Mouse (Mus musculus): ENCODE results near the gene E130308A19Rik. TPM values are rescaled to one million over a fixed set of nuclear protein-coding genes. Genes with fewer than 3 reads are reported as not detected.
A peak's percentile ranks its signal among the peaks of the same experiment; 100 is the strongest.
"Not testable (repeated sequence)": the region's sequence is repeated elsewhere in the genome, so short reads cannot be mapped to it uniquely, and the experiment has no call there.

Gene E130308A19Rik
- polyA plus RNA-seq, 1 experiment from 2014 or later, result 49.0 TPM

GRCm38 (mm10) chr4:59789015-59789414 is 163.0 kb downstream of the E130308A19Rik start:
- Histone ChIP-seq H3K4me2 (no peak overlapping the region), H3K9me3 (ENCODE audit: control insufficient read depth, low read length) (no peaks in the 10 kb centered on the region), H3K27ac (ENCODE audit: low read depth, low read length) (no peak overlapping the region), H3K4me3 (ENCODE audit: low read depth, low read length) (no peak overlapping the region), H3K9ac (ENCODE audit: low read length) (no peak overlapping the region), H3K36me3 (ENCODE audit: control insufficient read depth, insufficient read depth, low read length) (no peaks in the 10 kb centered on the region), H3K27me3 (ENCODE audit: control insufficient read depth, insufficient read depth, low read length) (no peaks in the 10 kb centered on the region), H3K4me1 (ENCODE audit: control insufficient read depth, insufficient read depth, low read length) (no peaks in the 10 kb centered on the region)
- no peak for ATAC-seq (ENCODE audit: low FRiP score)
- no peak for DNase-seq (ENCODE audit: low spot score, missing footprints)

DNA sequence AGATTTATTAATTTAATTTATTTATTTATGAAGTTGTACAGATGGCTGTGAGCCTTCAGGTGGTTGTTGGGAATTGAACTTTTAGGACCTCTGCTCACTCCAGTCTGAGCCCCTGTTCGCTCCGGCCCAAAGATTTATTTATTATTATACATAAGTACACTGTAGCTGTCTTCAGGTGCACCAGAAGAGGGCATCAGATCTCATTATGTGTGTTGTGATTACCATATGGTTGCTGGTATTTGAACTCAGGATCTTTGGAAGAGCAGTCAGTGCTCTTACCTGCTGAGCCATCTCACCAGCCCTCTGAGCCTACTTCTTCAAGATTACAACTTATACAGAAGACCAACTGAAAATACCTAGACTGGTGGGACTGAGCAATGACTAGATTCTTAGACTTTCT is 167.6 kb downstream of the E130308A19Rik start:
- H3K36me3 ChIP-seq (ENCODE audit: control insufficient read depth, insufficient read depth, low read length); H3K4me3 ChIP-seq (ENCODE audit: low read depth, low read length); H3K4me1 ChIP-seq (ENCODE audit: control insufficient read depth, insufficient read depth, low read length); H3K4me2 ChIP-seq; H3K27ac ChIP-seq (ENCODE audit: low read depth, low read length); H3K9me3 ChIP-seq (ENCODE audit: control insufficient read depth, low read length); ATAC-seq (ENCODE audit: low FRiP score); H3K9ac ChIP-seq (ENCODE audit: low read length); DNase-seq (ENCODE audit: low spot score, missing footprints); H3K27me3 ChIP-seq (ENCODE audit: control insufficient read depth, insufficient read depth, low read length): not testable (repeated sequence)
- 83% methylated on average over 2 of the region's 2 CpGs for WGBS

DNA sequence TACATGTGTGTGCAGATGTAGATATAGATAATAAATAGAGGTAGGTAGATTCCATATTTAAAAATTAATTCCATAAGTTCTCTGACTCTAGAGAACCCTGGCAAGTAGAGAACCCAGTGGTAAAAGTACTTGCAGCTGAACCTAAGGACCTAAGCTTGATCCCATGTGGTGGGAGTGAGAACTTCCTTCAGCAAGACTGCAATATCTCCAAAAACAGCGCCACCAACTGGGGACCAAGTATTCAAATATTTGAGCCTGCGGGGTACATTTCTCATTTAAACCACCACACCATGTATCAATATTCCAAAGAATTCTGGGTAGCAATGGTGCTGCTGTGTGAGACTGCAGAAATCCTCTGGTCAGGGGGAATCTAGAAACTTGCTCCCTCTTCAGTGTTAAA is 168.1 kb downstream of the E130308A19Rik start:
- DNase-seq (ENCODE audit: low spot score, missing footprints), result no peak
- Histone ChIP-seq H3K4me3 (ENCODE audit: low read depth, low read length) (no peak overlapping the region), H3K27me3 (ENCODE audit: control insufficient read depth, insufficient read depth, low read length) (no peaks in the 10 kb centered on the region), H3K27ac (ENCODE audit: low read depth, low read length) (no peak overlapping the region), H3K9ac (ENCODE audit: low read length) (no peak overlapping the region), H3K36me3 (ENCODE audit: control insufficient read depth, insufficient read depth, low read length) (no peaks in the 10 kb centered on the region), H3K4me2 (no peak overlapping the region), H3K4me1 (ENCODE audit: control insufficient read depth, insufficient read depth, low read length) (no peaks in the 10 kb centered on the region), H3K9me3 (ENCODE audit: control insufficient read depth, low read length) (no peaks in the 10 kb centered on the region)
- ATAC-seq (ENCODE audit: low FRiP score), result no peak
- WGBS, result 77% methylated on average over 2 of the region's 2 CpGs

- no peak overlapping the region for H3K27ac ChIP-seq (ENCODE audit: low read depth, low read length)
- H3K4me1 ChIP-seq (ENCODE audit: control insufficient read depth, insufficient read depth, low read length), result no peaks in the 10 kb centered on the region
- no peak overlapping the region for H3K4me3 ChIP-seq (ENCODE audit: low read depth, low read length)
- DNase-seq (ENCODE audit: low spot score, missing footprints) (peak; percentile 51), ATAC-seq (ENCODE audit: low FRiP score) (no peak)
- no peak overlapping the region for H3K4me2 ChIP-seq
- H3K36me3 ChIP-seq (ENCODE audit: control insufficient read depth, insufficient read depth, low read length), result no peaks in the 10 kb centered on the region
- WGBS, result 77% methylated on average over 2 of the region's 2 CpGs
- H3K9me3 ChIP-seq (ENCODE audit: control insufficient read depth, low read length), result no peaks in the 10 kb centered on the region
- H3K9ac ChIP-seq (ENCODE audit: low read length), result no peak overlapping the region
- no peaks in the 10 kb centered on the region for H3K27me3 ChIP-seq (ENCODE audit: control insufficient read depth, insufficient read depth, low read length)
These were observed 169.9 kb downstream of the E130308A19Rik start for GRCm38 (mm10) chr4:59795788-59796455.

DNA sequence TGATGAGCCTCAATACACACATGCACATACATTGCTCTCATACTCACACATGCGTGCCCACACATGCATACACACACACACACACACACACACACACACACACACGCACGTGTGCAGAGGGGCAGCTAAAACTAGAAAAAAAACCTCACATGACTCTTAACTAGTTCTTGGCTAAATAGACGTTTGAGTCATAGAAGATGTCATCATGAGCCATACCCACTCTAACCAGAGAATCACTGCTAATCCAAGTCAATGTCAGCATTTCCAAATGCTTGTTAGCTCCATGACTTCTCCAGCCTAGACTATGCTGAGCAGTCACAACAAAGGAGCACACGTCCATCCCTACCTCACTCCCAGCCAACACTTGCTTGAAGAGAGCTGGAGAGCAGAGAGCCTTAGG is 174.2 kb downstream of the E130308A19Rik start:
- no peak overlapping the region for H3K27ac ChIP-seq (ENCODE audit: low read depth, low read length)
- no peaks in the 10 kb centered on the region for H3K27me3 ChIP-seq (ENCODE audit: control insufficient read depth, insufficient read depth, low read length)
- no peak for ATAC-seq (ENCODE audit: low FRiP score)
- H3K9me3 ChIP-seq (ENCODE audit: control insufficient read depth, low read length), result no peaks in the 10 kb centered on the region
- no peak overlapping the region for H3K4me3 ChIP-seq (ENCODE audit: low read depth, low read length)
- DNase-seq (ENCODE audit: low spot score, missing footprints), result peak; percentile 60
- 84% methylated on average over 5 of the region's 5 CpGs for WGBS
- no peak overlapping the region for H3K9ac ChIP-seq (ENCODE audit: low read length)
- no peaks in the 10 kb centered on the region for H3K36me3 ChIP-seq (ENCODE audit: control insufficient read depth, insufficient read depth, low read length)
- no peak overlapping the region for H3K4me2 ChIP-seq
- H3K4me1 ChIP-seq (ENCODE audit: control insufficient read depth, insufficient read depth, low read length), result no peaks in the 10 kb centered on the region

- Histone ChIP-seq H3K4me2 (no peak within 1 kb of the TSS), H3K9me3 (ENCODE audit: control insufficient read depth, low read length) (no peaks in the 10 kb centered on the region), H3K9ac (ENCODE audit: low read length) (no peak within 1 kb of the TSS), H3K36me3 (ENCODE audit: control insufficient read depth, insufficient read depth, low read length) (no peaks in the 10 kb centered on the region), H3K27me3 (ENCODE audit: control insufficient read depth, insufficient read depth, low read length) (no peaks in the 10 kb centered on the region), H3K4me3 (ENCODE audit: low read depth, low read length) (no peak within 1 kb of the TSS), H3K27ac (ENCODE audit: low read depth, low read length) (no peak within 1 kb of the TSS), H3K4me1 (ENCODE audit: control insufficient read depth, insufficient read depth, low read length) (no peaks in the 10 kb centered on the region)
- DNase-seq (ENCODE audit: low spot score, missing footprints) (no peak), ATAC-seq (ENCODE audit: low FRiP score) (no peak)
These were observed 175.5 kb downstream of the E130308A19Rik start, which contains the start of gene Inip for GRCm38 (mm10) chr4:59801489-59801888. Gene Inip, minus strand, starts transcription at chr4:59801589.

- Histone ChIP-seq H3K4me2 (no peak overlapping the region), H3K4me1 (ENCODE audit: control insufficient read depth, insufficient read depth, low read length) (no peaks in the 10 kb centered on the region), H3K9me3 (ENCODE audit: control insufficient read depth, low read length) (no peaks in the 10 kb centered on the region), H3K27me3 (ENCODE audit: control insufficient read depth, insufficient read depth, low read length) (no peaks in the 10 kb centered on the region), H3K9ac (ENCODE audit: low read length) (no peak overlapping the region), H3K4me3 (ENCODE audit: low read depth, low read length) (no peak overlapping the region), H3K27ac (ENCODE audit: low read depth, low read length) (no peak overlapping the region), H3K36me3 (ENCODE audit: control insufficient read depth, insufficient read depth, low read length) (no peaks in the 10 kb centered on the region)
- WGBS, result 84% methylated on average over 6 of the region's 6 CpGs
- ATAC-seq (ENCODE audit: low FRiP score), result no peak
- DNase-seq (ENCODE audit: low spot score, missing footprints), result no peak
These were observed 176.1 kb downstream of the E130308A19Rik start for GRCm38 (mm10) chr4:59802107-59802506.

- no peaks in the 10 kb centered on the region for H3K9me3 ChIP-seq (ENCODE audit: control insufficient read depth, low read length)
- H3K27ac ChIP-seq (ENCODE audit: low read depth, low read length), result no peak overlapping the region
- WGBS, result 73% methylated on average over 4 of the region's 4 CpGs
- H3K9ac ChIP-seq (ENCODE audit: low read length), result no peak overlapping the region
- H3K4me1 ChIP-seq (ENCODE audit: control insufficient read depth, insufficient read depth, low read length), result peaks cover 4% of the 10 kb centered on the region
- DNase-seq (ENCODE audit: low spot score, missing footprints) (no peak), ATAC-seq (ENCODE audit: low FRiP score) (no peak)
- H3K27me3 ChIP-seq (ENCODE audit: control insufficient read depth, insufficient read depth, low read length), result no peaks in the 10 kb centered on the region
- H3K4me3 ChIP-seq (ENCODE audit: low read depth, low read length), result no peak overlapping the region
- H3K36me3 ChIP-seq (ENCODE audit: control insufficient read depth, insufficient read depth, low read length), result no peaks in the 10 kb centered on the region
- no peak overlapping the region for H3K4me2 ChIP-seq
These were observed 176.8 kb downstream of the E130308A19Rik start for GRCm38 (mm10) chr4:59802792-59803191.

GRCm38 (mm10) chr4:59803358-59803757 is 177.3 kb downstream of the E130308A19Rik start:
- Histone ChIP-seq H3K9ac (ENCODE audit: low read length) (no peak overlapping the region), H3K27me3 (ENCODE audit: control insufficient read depth, insufficient read depth, low read length) (no peaks in the 10 kb centered on the region), H3K9me3 (ENCODE audit: control insufficient read depth, low read length) (no peaks in the 10 kb centered on the region), H3K4me2 (no peak overlapping the region), H3K27ac (ENCODE audit: low read depth, low read length) (no peak overlapping the region), H3K4me3 (ENCODE audit: low read depth, low read length) (no peak overlapping the region), H3K4me1 (ENCODE audit: control insufficient read depth, insufficient read depth, low read length) (peaks cover 5% of the 10 kb centered on the region), H3K36me3 (ENCODE audit: control insufficient read depth, insufficient read depth, low read length) (no peaks in the 10 kb centered on the region)
- ATAC-seq (ENCODE audit: low FRiP score) (no peak), DNase-seq (ENCODE audit: low spot score, missing footprints) (no peak)
- 85% methylated on average over 5 of the region's 5 CpGs for WGBS

Data from midbrain, embryonic 11.5 days (tissue).